Mouse (Mus musculus) hindbrain, embryonic 12.5 days (tissue): ENCODE data around the gene Mrpl14. TPM values are rescaled to one million over a fixed set of nuclear protein-coding genes. Genes with fewer than 3 reads are reported as not detected.
A peak's percentile ranks its signal among the peaks of the same experiment; 100 is the strongest.

Experiments
- ATAC-seq: fragments of 200-750 bp; cut with Nextera tagmentation; 2 replicates; pipeline ENCODE4 v1.8.0; 2017; ENCODE audit warnings: moderate TSS enrichment; ENCODE audit not compliant: low FRiP score
- H3K27ac ChIP-seq: fragments of 300-500 bp; sonication (generic); 2 replicates; pipeline ENCODE4 v1.5.1; 2016; ENCODE audit warnings: mild to moderate bottlenecking
- H3K27me3 ChIP-seq: fragments of 300-500 bp; sonication (generic); 2 replicates; pipeline ENCODE4 v1.6.1; 2016; ENCODE audit warnings: mild to moderate bottlenecking
- H3K36me3 ChIP-seq: fragments of 300-500 bp; sonication (generic); 2 replicates; pipeline ENCODE4 v1.6.1; 2016; ENCODE audit warnings: mild to moderate bottlenecking
- H3K4me1 ChIP-seq: fragments of 300-500 bp; sonication (generic); 2 replicates; pipeline ENCODE4 v1.6.1; 2016
- H3K4me2 ChIP-seq: fragments of 300-500 bp; sonication (generic); replicated peaks from 2 replicates; pipeline ENCODE4 v1.6.1; 2016; ENCODE audit warnings: mild to moderate bottlenecking
- H3K4me3 ChIP-seq: fragments of 300-500 bp; sonication (generic); 2 replicates; pipeline ENCODE4 v1.5.1; 2016; ENCODE audit warnings: mild to moderate bottlenecking
- H3K9ac ChIP-seq: fragments of 300-500 bp; sonication (generic); 2 replicates; pipeline ENCODE4 v1.6.1; 2016; ENCODE audit warnings: mild to moderate bottlenecking, moderate library complexity
- H3K9me3 ChIP-seq: fragments of 300-500 bp; sonication (generic); replicated peaks from 2 replicates; pipeline ENCODE4 v1.6.1; 2016; ENCODE audit warnings: mild to moderate bottlenecking
- WGBS: fragments of 180-500 bp; shearing (Covaris S2); methylation state at CpG from one replicate; pipeline ENCODE4 v1.1.7; 2016; 5-methylcytosine and 5-hydroxymethylcytosine counted together
- polyA plus RNA-seq: library from polyadenylated mRNA; unstranded; fragments of >200 nt; fragmentation: Nextera tagmentation; extraction: Ambion mirVana; gene quantifications from 2 replicates; pipeline ENCODE4 v1.2.1, GENCODE M21; 2016

Mrpl14 gene
- polyA plus RNA-seq, 1 experiment from 2014 or later, result 110 TPM

DNA sequence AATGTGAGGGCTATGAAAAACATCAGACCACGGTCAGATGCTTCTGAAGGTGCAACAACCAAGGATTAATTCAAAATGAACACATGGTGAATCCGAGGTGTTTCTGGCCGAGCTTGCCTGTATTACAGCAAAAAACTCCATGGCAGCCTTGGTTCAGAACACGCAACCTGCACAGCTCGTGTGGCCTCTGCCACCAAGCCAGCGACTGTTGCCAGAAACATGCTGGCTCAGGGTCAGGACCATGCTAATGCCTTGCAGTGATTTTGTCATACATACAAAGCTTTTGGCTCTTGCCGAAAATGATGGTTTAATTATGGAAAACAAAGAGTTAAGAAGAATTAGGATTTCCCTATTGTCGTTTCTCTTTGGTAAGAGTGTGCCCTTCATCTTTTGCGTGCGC is 18.1 kb upstream of the Mrpl14 start:
- no peaks in the 10 kb centered on the region; the same call in 1 of the 2 replicates for H3K4me1 ChIP-seq
- no peak for ATAC-seq
- H3K4me3 ChIP-seq, result no peak overlapping the region
- no peak overlapping the region for H3K9ac ChIP-seq
- no peaks in the 10 kb centered on the region for H3K9me3 ChIP-seq
- WGBS, result 90% methylated on average over 10 of the region's 10 CpGs
- H3K4me2 ChIP-seq, result no peak overlapping the region
- no peak overlapping the region for H3K27ac ChIP-seq
- H3K27me3 ChIP-seq, result no peaks in the 10 kb centered on the region
- peaks cover 90% of the 10 kb centered on the region for H3K36me3 ChIP-seq

DNA sequence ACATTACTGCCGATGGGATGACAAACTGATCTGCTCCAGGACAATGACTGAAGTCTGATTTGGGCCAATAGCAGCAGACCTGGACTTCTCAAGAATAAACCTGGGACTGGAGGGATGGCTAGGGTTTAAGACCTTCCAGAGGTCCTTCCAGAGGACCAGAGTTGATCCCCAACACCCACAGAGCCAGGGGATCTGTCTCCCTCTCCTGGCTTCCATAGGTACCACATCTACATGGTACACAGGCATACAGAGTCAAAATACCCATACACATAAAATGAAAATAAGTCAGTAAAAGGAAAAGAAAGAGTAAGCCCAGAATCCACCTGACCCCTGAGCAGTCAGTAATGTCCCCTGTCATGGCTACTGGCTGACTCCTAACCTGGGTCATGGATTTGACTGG is 14.3 kb upstream of the Mrpl14 start:
- no peak overlapping the region for H3K9ac ChIP-seq
- WGBS, result 97% methylated on average over 1 of the region's 1 CpGs
- no peak overlapping the region for H3K4me2 ChIP-seq
- no peaks in the 10 kb centered on the region for H3K4me1 ChIP-seq
- no peak overlapping the region for H3K27ac ChIP-seq
- H3K4me3 ChIP-seq, result no peak overlapping the region
- ATAC-seq, result no peak
- H3K36me3 ChIP-seq, result peaks cover 96% of the 10 kb centered on the region
- no peaks in the 10 kb centered on the region for H3K9me3 ChIP-seq
- no peaks in the 10 kb centered on the region for H3K27me3 ChIP-seq

DNA sequence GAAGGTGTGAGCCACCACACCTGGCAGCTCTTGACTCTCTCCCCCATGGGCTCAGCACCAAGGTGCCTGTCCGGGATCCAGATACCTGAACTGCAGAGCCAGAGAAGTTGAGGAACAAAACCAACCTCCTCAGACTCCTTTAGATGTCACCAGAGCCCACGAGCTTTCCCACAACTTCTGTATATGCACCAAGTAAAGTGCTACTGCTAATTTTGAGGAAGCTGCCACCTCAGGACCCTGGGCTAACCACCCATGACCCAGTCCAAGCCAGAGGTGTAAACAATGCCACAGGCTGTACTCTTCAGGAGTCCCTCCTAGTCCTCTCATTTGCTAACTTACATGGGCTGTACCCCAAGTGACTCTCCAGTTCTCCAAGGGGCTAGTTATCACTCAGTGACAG is 13.5 kb upstream of the Mrpl14 start:
- Histone ChIP-seq H3K9ac (no peak overlapping the region), H3K4me2 (no peak overlapping the region), H3K9me3 (no peaks in the 10 kb centered on the region), H3K4me3 (no peak overlapping the region), H3K27ac (no peak overlapping the region), H3K4me1 (no peaks in the 10 kb centered on the region), H3K36me3 (peaks cover 95% of the 10 kb centered on the region), H3K27me3 (no peaks in the 10 kb centered on the region)
- 92% methylated on average over 2 of the region's 2 CpGs for WGBS
- ATAC-seq, result no peak

DNA sequence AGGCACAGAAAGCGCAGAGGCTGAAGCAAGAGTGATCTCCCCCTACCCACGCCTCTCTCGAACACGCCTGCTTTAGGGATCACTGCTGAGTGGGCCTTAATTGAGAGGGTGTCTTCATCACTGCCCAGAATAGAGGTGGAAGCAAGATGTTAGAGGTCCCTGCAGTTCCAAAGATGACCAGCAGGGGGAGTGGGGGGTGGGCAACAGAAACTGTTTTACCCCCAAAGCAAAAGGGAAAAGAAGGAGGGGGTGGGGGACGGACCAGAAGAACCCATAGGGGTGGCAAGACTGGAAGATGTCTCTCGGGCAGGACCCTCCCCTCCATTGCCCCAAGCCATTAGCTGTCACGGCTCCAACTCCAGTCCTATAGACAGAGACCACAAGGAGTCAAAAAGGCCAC is 8.0 kb upstream of the Mrpl14 start:
- H3K27me3 ChIP-seq, result no peaks in the 10 kb centered on the region
- 27% methylated on average over 7 of the region's 7 CpGs for WGBS
- H3K9ac ChIP-seq, result no peak overlapping the region
- H3K36me3 ChIP-seq, result peaks cover 56% of the 10 kb centered on the region
- no peak overlapping the region for H3K4me3 ChIP-seq
- no peak overlapping the region for H3K27ac ChIP-seq
- H3K4me1 ChIP-seq, result peaks cover 11% of the 10 kb centered on the region
- no peaks in the 10 kb centered on the region for H3K9me3 ChIP-seq
- ATAC-seq, result no peak
- no peak overlapping the region for H3K4me2 ChIP-seq

DNA sequence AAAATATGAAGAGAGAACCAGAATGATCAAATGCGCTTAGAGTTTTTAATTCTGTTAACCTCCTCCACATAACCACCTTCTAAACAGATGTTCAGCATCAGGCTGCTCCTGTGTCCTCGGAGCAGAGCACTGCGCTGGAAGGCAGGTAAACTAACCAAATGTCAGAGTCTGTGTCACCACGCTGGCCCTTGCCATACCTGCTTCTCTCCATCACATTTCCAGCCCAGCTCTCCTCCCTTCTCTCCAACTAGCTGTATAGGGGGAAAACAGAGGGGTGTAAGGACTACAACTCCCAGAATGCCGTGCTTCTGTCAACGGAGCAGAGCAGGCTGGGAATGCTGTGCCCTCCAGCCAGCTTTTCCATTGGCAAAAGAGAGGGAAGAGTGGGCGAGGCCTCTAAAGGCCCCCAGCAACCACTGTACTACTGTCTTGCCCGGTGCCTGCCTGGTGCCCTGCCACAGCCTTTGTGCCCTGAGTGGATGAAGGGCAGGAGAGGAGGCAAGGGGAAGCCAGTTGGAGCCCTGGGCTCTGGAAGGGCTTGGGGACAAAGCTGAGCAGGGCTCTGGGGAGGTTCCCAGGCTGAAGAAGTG is 5.6 kb upstream of the Mrpl14 start:
- Histone ChIP-seq H3K4me1 (peaks cover 27% of the 10 kb centered on the region), H3K27ac (peak overlapping the region; percentile 81), H3K9ac (peak overlapping the region; percentile 56), H3K4me3 (peak overlapping the region; percentile 22), H3K36me3 (peaks cover 35% of the 10 kb centered on the region), H3K4me2 (peak overlapping the region; percentile 45), H3K9me3 (no peaks in the 10 kb centered on the region), H3K27me3 (no peaks in the 10 kb centered on the region)
- 55% methylated on average over 8 of the region's 8 CpGs for WGBS
- peak; percentile 75 for ATAC-seq

DNA sequence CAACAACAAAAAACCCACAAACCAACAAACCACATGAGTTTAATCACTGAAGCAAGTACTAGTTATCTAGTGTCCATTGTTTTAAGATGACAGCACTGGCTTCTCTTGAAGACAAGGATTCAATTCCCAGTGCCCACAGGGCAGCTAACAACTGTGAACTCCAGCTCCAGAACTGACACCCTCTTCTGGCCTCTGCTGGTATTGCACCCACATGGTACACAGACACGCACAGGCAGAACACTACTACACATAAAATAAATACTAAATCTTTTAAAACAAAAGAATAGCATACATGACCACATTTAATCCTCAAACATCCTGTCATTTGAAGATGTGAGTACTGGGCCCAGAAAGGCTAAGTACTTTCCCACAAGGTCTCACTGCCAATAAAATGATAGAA is 4.5 kb upstream of the Mrpl14 start:
- no peak for ATAC-seq
- 100% methylated on average over 1 of the region's 1 CpGs for WGBS
- Histone ChIP-seq H3K27me3 (no peaks in the 10 kb centered on the region), H3K4me1 (peaks cover 27% of the 10 kb centered on the region), H3K36me3 (peaks cover 24% of the 10 kb centered on the region), H3K4me2 (no peak overlapping the region), H3K27ac (no peak overlapping the region), H3K9ac (no peak overlapping the region), H3K9me3 (no peaks in the 10 kb centered on the region), H3K4me3 (no peak overlapping the region)

DNA sequence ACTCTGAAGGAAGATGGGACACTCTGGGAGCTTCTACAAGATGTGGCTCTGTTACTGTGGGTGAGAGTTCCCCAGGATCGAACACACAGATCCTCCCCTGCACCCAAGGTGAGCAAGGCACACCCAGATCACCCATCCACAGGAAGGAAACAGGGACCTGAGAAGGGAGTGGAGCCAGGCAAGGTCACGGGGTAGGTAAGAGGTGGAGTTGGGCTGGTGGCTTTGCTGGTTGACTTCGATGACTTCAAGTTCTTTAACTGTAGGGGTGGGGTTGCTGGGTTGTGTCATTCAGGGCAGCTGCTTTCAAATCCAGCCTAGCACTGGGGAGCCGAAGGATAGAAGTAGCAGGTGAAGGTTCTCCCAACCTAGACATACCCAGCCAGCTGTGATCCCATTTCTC is 3.3 kb upstream of the Mrpl14 start:
- Histone ChIP-seq H3K27me3 (no peaks in the 10 kb centered on the region), H3K4me3 (no peak overlapping the region), H3K4me1 (peaks cover 39% of the 10 kb centered on the region), H3K27ac (no peak overlapping the region), H3K36me3 (peaks cover 14% of the 10 kb centered on the region), H3K9me3 (no peaks in the 10 kb centered on the region), H3K9ac (no peak overlapping the region), H3K4me2 (no peak overlapping the region)
- 87% methylated on average over 4 of the region's 4 CpGs for WGBS
- ATAC-seq, result no peak

DNA sequence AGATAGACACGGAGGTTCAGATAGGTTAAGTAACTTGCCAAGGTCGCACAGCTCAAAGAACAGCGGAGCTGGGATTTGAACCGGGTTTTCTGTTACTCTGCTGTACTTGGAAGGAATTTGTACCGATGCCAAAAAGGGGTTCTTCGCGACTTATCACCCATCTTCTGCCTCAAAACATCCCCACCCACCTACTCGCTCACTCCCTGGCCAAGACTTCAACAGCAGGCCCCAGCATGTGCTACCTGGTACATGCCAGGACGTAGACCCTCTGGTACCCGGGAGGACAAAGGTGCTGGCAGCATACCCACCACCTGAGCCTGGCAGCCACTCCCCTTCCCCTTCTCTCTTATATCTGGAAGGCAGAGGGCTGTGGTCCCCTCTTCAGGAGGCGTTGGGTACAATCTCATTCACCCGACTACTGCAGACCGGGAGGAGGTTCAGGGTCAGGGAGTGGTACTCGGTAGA is 1.4 kb upstream of the Mrpl14 start:
- WGBS, result 30% methylated on average over 14 of the region's 14 CpGs
- Histone ChIP-seq H3K27me3 (no peaks in the 10 kb centered on the region), H3K27ac (peak overlapping the region; percentile 92), H3K9ac (peak overlapping the region; percentile 95), H3K4me1 (peaks cover 36% of the 10 kb centered on the region), H3K36me3 (no peaks in the 10 kb centered on the region; the same call in 1 of the 2 replicates), H3K4me2 (peak overlapping the region; percentile 74), H3K4me3 (peak overlapping the region; percentile 87), H3K9me3 (no peaks in the 10 kb centered on the region)
- ATAC-seq, result peak; percentile 14; the same call in 1 of the 2 replicates

DNA sequence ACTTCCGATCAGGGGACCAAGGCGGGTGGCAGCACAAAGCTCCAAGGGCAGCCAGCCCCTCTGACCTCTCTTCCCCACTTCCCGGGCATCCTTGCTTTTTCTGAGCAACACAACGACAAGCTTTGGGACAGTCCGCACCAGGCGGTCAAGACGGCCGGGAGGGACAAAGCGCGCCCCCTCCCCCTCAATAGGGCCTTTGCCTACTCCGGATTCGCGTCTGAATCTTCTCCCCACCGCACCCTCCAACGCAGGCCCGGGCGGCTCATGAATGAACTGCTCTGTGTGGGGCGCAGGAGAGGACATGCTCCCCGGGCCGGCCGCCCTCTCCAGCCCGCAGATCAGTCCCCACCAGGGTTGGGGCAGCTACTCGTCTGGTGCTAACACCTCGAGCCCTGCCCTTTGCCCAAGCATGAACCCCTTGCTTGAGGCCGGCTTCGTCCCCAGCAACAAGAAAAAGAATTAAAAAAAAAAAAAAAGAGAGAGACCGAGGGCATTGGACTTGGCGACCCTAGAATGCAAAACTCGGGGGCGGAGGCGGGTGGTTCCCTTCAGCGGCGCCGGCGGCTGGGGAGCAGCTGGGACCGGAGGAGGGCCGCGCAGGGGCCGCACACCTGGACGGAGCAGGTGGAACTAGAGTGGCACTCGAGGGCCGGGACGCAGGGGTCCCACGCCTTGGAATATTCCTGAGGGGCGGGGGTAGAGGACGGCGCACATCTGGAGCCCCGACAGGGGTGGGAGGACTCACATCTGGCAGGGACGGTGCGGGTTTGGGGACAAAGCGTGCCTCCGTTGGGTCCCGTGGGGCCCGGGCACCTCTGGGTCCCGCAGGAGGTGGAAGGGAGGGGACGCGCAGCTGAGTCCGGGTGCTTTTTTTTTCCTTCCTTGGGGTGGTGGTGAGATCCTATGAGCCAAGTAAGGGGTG is 690 bp upstream of the Mrpl14 start:
- H3K27me3 ChIP-seq, result no peaks in the 10 kb centered on the region
- peak overlapping the region; percentile 95 for H3K9ac ChIP-seq
- ATAC-seq, result peak; percentile 57
- H3K36me3 ChIP-seq, result no peaks in the 10 kb centered on the region
- peak overlapping the region; percentile 87 for H3K4me3 ChIP-seq
- peaks cover 36% of the 10 kb centered on the region for H3K4me1 ChIP-seq
- WGBS, result under 1% methylated on average over 56 of the region's 58 CpGs
- peak overlapping the region; percentile 74 for H3K4me2 ChIP-seq
- no peaks in the 10 kb centered on the region for H3K9me3 ChIP-seq
- peak overlapping the region; percentile 92 for H3K27ac ChIP-seq

DNA sequence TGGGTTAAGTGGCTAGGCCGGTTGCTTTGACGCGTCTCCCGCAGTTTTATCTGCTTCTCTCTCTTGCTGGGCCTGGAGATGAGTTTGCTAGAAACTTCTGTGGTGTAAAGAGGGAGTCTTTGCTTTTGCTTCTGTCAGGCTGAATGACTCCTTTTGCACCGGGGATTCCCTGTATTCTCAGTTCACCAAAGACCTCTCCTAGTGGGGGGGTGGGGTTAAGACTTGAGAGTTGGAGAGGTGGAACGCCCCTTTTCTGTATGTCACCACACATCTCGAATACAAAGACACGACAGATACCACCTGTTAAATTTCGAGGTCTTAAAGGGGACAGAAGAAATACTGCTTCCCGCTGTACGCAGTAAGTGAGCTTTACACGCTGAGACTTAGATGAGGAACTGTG is 594 bp downstream of the Mrpl14 start, which contains the start of gene Tmem63b:
Tmem63b (minus strand) TSS at position 190 of the 400 bp plus-strand sequence.
- H3K9ac ChIP-seq, result peak within 1 kb of the TSS; percentile 95
- H3K4me1 ChIP-seq, result peaks cover 29% of the 10 kb centered on the region
- 9% methylated on average over 12 of the region's 12 CpGs for WGBS
- peak within 1 kb of the TSS; percentile 87 for H3K4me3 ChIP-seq
- H3K36me3 ChIP-seq, result no peaks in the 10 kb centered on the region
- ATAC-seq, result peak; percentile 10; the same call in 1 of the 2 replicates
- no peaks in the 10 kb centered on the region for H3K27me3 ChIP-seq
- no peaks in the 10 kb centered on the region for H3K9me3 ChIP-seq
- peak within 1 kb of the TSS; percentile 74 for H3K4me2 ChIP-seq
- H3K27ac ChIP-seq, result peak within 1 kb of the TSS; percentile 92

DNA sequence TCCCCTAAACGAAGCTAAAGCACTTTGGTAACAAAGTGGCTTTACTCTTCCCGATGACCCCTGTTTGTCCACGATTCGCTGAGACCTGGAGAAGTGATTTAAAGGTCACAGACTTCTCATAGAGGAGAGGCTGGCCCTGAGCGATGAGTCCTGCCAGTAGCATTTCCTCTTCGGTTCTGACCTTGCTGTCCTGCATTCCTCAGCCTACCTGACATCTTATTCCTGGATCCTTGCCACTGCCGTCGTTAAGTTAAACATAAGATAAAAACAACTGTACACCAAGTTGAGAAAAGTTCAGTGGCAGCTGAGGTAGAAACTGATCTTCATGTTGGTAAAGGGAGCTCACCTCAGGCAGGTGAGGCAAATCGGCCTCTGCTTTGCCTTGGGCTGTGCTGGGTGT is 3.0 kb downstream of the Mrpl14 start:
- H3K4me1 ChIP-seq, result peaks cover 23% of the 10 kb centered on the region
- no peaks in the 10 kb centered on the region for H3K36me3 ChIP-seq
- 93% methylated on average over 9 of the region's 9 CpGs for WGBS
- no peaks in the 10 kb centered on the region for H3K9me3 ChIP-seq
- no peaks in the 10 kb centered on the region for H3K27me3 ChIP-seq
- no peak for ATAC-seq
- H3K4me3 ChIP-seq, result no peak overlapping the region
- no peak overlapping the region for H3K4me2 ChIP-seq
- H3K9ac ChIP-seq, result no peak overlapping the region
- H3K27ac ChIP-seq, result no peak overlapping the region

DNA sequence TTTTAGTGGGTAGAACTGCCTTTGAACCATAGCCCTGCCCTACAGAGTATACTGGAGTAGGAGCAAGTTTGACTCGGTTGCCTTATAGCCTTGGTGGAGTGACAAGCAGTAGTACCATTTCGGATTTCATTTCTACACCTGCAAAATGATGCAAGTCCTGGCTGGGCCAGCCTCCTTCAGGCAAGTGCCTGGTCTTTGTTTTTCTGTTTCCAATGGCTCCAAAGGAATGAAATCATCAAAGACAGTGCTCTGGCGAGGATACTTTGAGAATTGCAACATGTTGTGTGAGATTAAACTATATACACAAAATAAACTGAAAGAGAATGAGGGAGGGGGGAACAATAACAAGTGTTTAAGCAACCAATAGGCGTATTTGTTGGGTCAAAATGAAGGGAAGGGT is 3.9 kb downstream of the Mrpl14 start:
- no peak overlapping the region for H3K27ac ChIP-seq
- H3K4me1 ChIP-seq, result peaks cover 16% of the 10 kb centered on the region
- H3K9ac ChIP-seq, result no peak overlapping the region
- ATAC-seq, result no peak
- H3K9me3 ChIP-seq, result no peaks in the 10 kb centered on the region
- H3K4me2 ChIP-seq, result no peak overlapping the region
- no peak overlapping the region for H3K4me3 ChIP-seq
- WGBS, result 87% methylated on average over 4 of the region's 4 CpGs
- no peaks in the 10 kb centered on the region for H3K27me3 ChIP-seq
- H3K36me3 ChIP-seq, result no peaks in the 10 kb centered on the region
